Mouse (Mus musculus) adrenal gland, postnatal 25 days (tissue): Measurements from ENCODE around the gene Sar1a. TPM values are rescaled to one million over a fixed set of nuclear protein-coding genes. Genes with fewer than 3 reads are reported as not detected.

ENCODE experiments used
- DNase-seq: peaks from one replicate; pipeline ENCODE4 v3.0.0; 2021; ENCODE audit warnings: mixed read lengths
- long read RNA-seq: library from polyadenylated mRNA; stranded (forward); transcript quantifications from one replicate; pipeline ENCODE4 v2.0.0, GENCODE M21; 2021
- total RNA-seq: library from RNA; stranded (reverse); gene quantifications from 2 replicates; pipeline ENCODE4 v1.2.3, GENCODE M21; 2021

Sar1a gene
- 181 and 195 TPM in 2 replicates for total RNA-seq
- long read RNA-seq, transcript Sar1a-201 (7 exons, 2,613 nt), result major isoform, 313 of 359 reads
- long read RNA-seq, transcript Sar1a-207 (1 exons, 319 nt), result minor isoform, 5 of 359 reads
- long read RNA-seq, transcript Sar1a-205 (2 exons, 483 nt), result minor isoform, 5 of 359 reads
- long read RNA-seq, transcript Sar1a-208 (8 exons, 897 nt), result minor isoform, 5 of 359 reads
- long read RNA-seq, partial matches to known transcripts, result 6 of 359 reads
- long read RNA-seq, other reads (novel, unspliced or antisense), result 25 of 359 reads

- DNase-seq, result peak; percentile 99
Measured at GRCm38 (mm10) chr10:61680015-61680913, at the start of gene Sar1a. TSS of gene Sar1a (plus strand) at chr10:61680299.

GRCm38 (mm10) chr10:61632445-61632844, 47.7 kb upstream of the Sar1a start:
- no peak for DNase-seq

GRCm38 (mm10) chr10:61637055-61637454, 43.0 kb upstream of the Sar1a start:
- DNase-seq, result no peak

- no peak for DNase-seq
Measured at GRCm38 (mm10) chr10:61640363-61640762, 39.7 kb upstream of the Sar1a start.

GRCm38 (mm10) chr10:61646557-61646956, 33.5 kb upstream of the Sar1a start:
- no peak for DNase-seq

- DNase-seq, result peak; percentile 92
Measured at GRCm38 (mm10) chr10:61647790-61648736, 32.0 kb upstream of the Sar1a start, which contains the start of gene Ppa1. TSS of gene Ppa1 (plus strand) at chr10:61648552.

- no peak for DNase-seq
Measured at GRCm38 (mm10) chr10:61648737-61649645, 31.1 kb upstream of the Sar1a start.

GRCm38 (mm10) chr10:61654105-61654504, 26.0 kb upstream of the Sar1a start:
- no peak for DNase-seq

GRCm38 (mm10) chr10:61654691-61655090, 25.4 kb upstream of the Sar1a start:
- no peak for DNase-seq

- no peak for DNase-seq
Measured at GRCm38 (mm10) chr10:61655188-61655587, 24.9 kb upstream of the Sar1a start.

GRCm38 (mm10) chr10:61656928-61657882, 22.9 kb upstream of the Sar1a start:
- no peak for DNase-seq

GRCm38 (mm10) chr10:61657985-61658384, 22.1 kb upstream of the Sar1a start:
- DNase-seq, result peak; percentile 25

- DNase-seq, result no peak
Measured at GRCm38 (mm10) chr10:61661887-61662286, 18.2 kb upstream of the Sar1a start.

- peak; percentile 28 for DNase-seq
Measured at GRCm38 (mm10) chr10:61662391-61662988, 17.6 kb upstream of the Sar1a start.

- no peak for DNase-seq
Measured at GRCm38 (mm10) chr10:61665111-61665510, 15.0 kb upstream of the Sar1a start.

GRCm38 (mm10) chr10:61665651-61666050, 14.4 kb upstream of the Sar1a start:
- DNase-seq, result no peak

GRCm38 (mm10) chr10:61669289-61669688, 10.8 kb upstream of the Sar1a start:
- DNase-seq, result no peak

GRCm38 (mm10) chr10:61669896-61670295, 10.2 kb upstream of the Sar1a start:
- DNase-seq, result no peak

GRCm38 (mm10) chr10:61670758-61671157, 9.3 kb upstream of the Sar1a start:
- no peak for DNase-seq
